Mouse (Mus musculus) layer of hippocampus, adult 2 months (tissue): ENCODE data around the gene Fam167b. TPM values are rescaled to one million over a fixed set of nuclear protein-coding genes. Genes with fewer than 3 reads are reported as not detected.
A peak's percentile ranks its signal among the peaks of the same experiment; 100 is the strongest.

Source experiments
- DNase-seq, 2 experiments: peaks; one replicate each; pipeline ENCODE4 v3.0.0; 2022; ENCODE audit warnings: low spot score in 2 of 2
- H3K27ac ChIP-seq: fragments of 200-600 bp; 2 replicates; pipeline ENCODE4 v1.8.1; 2022
- H3K4me3 ChIP-seq: fragments of 200-600 bp; 2 replicates; pipeline ENCODE4 v1.8.1; 2022; ENCODE audit warnings: mild to moderate bottlenecking
- CTCF ChIP-seq: fragments of 200-600 bp; conservative IDR thresholded peaks from 2 replicates; pipeline ENCODE4 v1.8.1; 2022; ENCODE audit warnings: antibody characterized with exemption, mild to moderate bottlenecking, moderate library complexity
- total RNA-seq, 2 experiments: library from RNA; stranded (reverse); gene quantifications; 2 replicates each; pipeline ENCODE4 v1.2.3; 2021

The Fam167b gene
- total RNA-seq, 2 experiments from 2014 or later, result 0.41 to 0.83 TPM

GRCm38 (mm10) chr4:129618031-129618430, 39.7 kb upstream of the Fam167b start:
- H3K27ac ChIP-seq, result peak overlapping the region; percentile 98
- no peak for TF ChIP-seq CTCF
- no peak for DNase-seq

GRCm38 (mm10) chr4:129617121-129617641, 38.8 kb upstream of the Fam167b start:
- Histone ChIP-seq H3K4me3 (no peak overlapping the region), H3K27ac (no peak overlapping the region)
- TF ChIP-seq CTCF, result no peak
- DNase-seq, result no peak

More at GRCm38 (mm10) chr4:129618031-129618430, 39.7 kb upstream of the Fam167b start:
- peak overlapping the region; percentile 67 for H3K4me3 ChIP-seq

- TF ChIP-seq CTCF, result no peak
- no peak overlapping the region for H3K27ac ChIP-seq
- no peak for DNase-seq
- H3K4me3 ChIP-seq, result no peak overlapping the region
Measured at GRCm38 (mm10) chr4:129616631-129617030, 38.3 kb upstream of the Fam167b start.

- no peak overlapping the region for H3K4me3 ChIP-seq
- no peak for TF ChIP-seq CTCF
- no peak for DNase-seq
- no peak overlapping the region for H3K27ac ChIP-seq
Measured at GRCm38 (mm10) chr4:129615801-129616290, 37.5 kb upstream of the Fam167b start.

GRCm38 (mm10) chr4:129614093-129614492, 35.7 kb upstream of the Fam167b start, which contains the start of gene Dcdc2b:
Gene Dcdc2b (minus strand): TSS chr4:129614257.
- DNase-seq, result no peak
- H3K27ac ChIP-seq, result no peak within 1 kb of the TSS
- TF ChIP-seq CTCF, result no peak
- no peak within 1 kb of the TSS for H3K4me3 ChIP-seq

GRCm38 (mm10) chr4:129610472-129610871, 32.1 kb upstream of the Fam167b start:
- H3K4me3 ChIP-seq, result no peak overlapping the region
- DNase-seq, result no peak
- no peak overlapping the region for H3K27ac ChIP-seq
- TF ChIP-seq CTCF, result no peak

- Histone ChIP-seq H3K27ac (no peak overlapping the region), H3K4me3 (no peak overlapping the region)
- TF ChIP-seq CTCF, result no peak
- DNase-seq, result no peak
Measured at GRCm38 (mm10) chr4:129610026-129610425, 31.7 kb upstream of the Fam167b start.

GRCm38 (mm10) chr4:129609139-129609631, 30.8 kb upstream of the Fam167b start:
- peak in 1 of 2 experiments; percentile 36 for DNase-seq
- TF ChIP-seq CTCF, result no peak
- Histone ChIP-seq H3K27ac (peak overlapping the region; percentile 87; the same call in 1 of the 2 replicates), H3K4me3 (no peak overlapping the region)

GRCm38 (mm10) chr4:129608426-129609025, 30.2 kb upstream of the Fam167b start:
- H3K4me3 ChIP-seq, result no peak overlapping the region
- DNase-seq, result peak; percentile 86 to 89
- peak; percentile 92 for TF ChIP-seq CTCF
- peak overlapping the region; percentile 87 for H3K27ac ChIP-seq

- peak; percentile 87 to 88 for DNase-seq
- TF ChIP-seq CTCF, result peak; percentile 45
- Histone ChIP-seq H3K27ac (peak within 1 kb of the TSS; percentile 88), H3K4me3 (peak within 1 kb of the TSS; percentile 79)
Measured at GRCm38 (mm10) chr4:129600233-129601158, 22.1 kb upstream of the Fam167b start, which contains the start of the genes Eif3i and Tmem234. Gene Eif3i (minus strand): TSS chr4:129600648. Gene Tmem234 (plus strand): TSS chr4:129600668.

- no peak overlapping the region for H3K27ac ChIP-seq
- H3K4me3 ChIP-seq, result no peak overlapping the region
- no peak for TF ChIP-seq CTCF
- DNase-seq, result no peak
Measured at GRCm38 (mm10) chr4:129588865-129589264, 10.5 kb upstream of the Fam167b start.

GRCm38 (mm10) chr4:129586943-129587342, 8.6 kb upstream of the Fam167b start:
- no peak for TF ChIP-seq CTCF
- H3K4me3 ChIP-seq, result no peak overlapping the region
- H3K27ac ChIP-seq, result no peak overlapping the region
- DNase-seq, result no peak

- TF ChIP-seq CTCF, result no peak
- no peak overlapping the region for H3K4me3 ChIP-seq
- no peak overlapping the region; the same call in 1 of the 2 replicates for H3K27ac ChIP-seq
- no peak for DNase-seq
Measured at GRCm38 (mm10) chr4:129585773-129586172, 7.4 kb upstream of the Fam167b start.
